Mouse (Mus musculus): Measurements from ENCODE around the gene Gm20517.

DNA sequence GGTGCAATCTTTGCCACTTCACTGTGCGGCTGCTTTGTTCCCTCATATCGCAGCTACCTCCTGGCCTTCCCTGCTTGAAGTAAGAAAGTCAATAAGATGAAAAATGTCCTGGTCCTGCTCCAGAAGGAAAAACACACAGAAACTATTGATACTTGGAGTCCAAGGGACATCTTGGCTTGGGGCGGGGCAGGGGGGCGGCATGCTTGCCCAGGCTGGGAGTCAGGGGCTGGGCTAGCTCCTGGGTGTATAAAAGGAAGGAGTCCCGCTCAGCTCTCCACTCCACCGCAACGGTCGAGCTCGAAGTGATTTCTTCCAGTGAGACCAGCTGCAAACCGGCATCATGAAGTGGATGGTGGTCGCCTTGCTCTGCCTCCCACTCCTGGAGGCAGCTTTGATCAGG, 115.2 kb downstream of the Gm20517 start, which contains the start of gene Pgc:
- TF ChIP-seq CTCF (IDR thresholded peaks at IDR 0.05; ENCODE audit: insufficient read depth, low read depth, low read length) (no peak), POLR2A (IDR thresholded peaks at IDR 0.05; ENCODE audit: insufficient read depth, low read depth, low read length) (no peak)
